Mouse (Mus musculus) lung, adult 2 months (tissue): ENCODE results near the gene Prc1.

Experiments
- CTCF ChIP-seq: fragments of 200-500 bp; IDR thresholded peaks from 2 replicates; pipeline ENCODE4 v1.5.1; 2011; ENCODE audit warnings: mild to moderate bottlenecking, low read length, control low read depth; ENCODE audit not compliant: insufficient read depth
- POLR2A ChIP-seq: fragments of 200-500 bp; IDR thresholded peaks from 2 replicates; pipeline ENCODE4 v1.6.1; 2011; ENCODE audit warnings: low read depth, mild to moderate bottlenecking, control low read depth, low read length, borderline replicate concordance; ENCODE audit errors: extremely low read depth

- TF ChIP-seq CTCF (no peak), POLR2A (no peak)
Measured at GRCm38 (mm10) chr7:80276374-80276773, 17.9 kb upstream of the Prc1 start.
